Mouse (Mus musculus): Measurements from ENCODE around the gene Sart1. TPM values are rescaled to one million over a fixed set of nuclear protein-coding genes. Genes with fewer than 3 reads are reported as not detected.
"Not testable (repeated sequence)": the region's sequence is repeated elsewhere in the genome, so short reads cannot be mapped to it uniquely, and the experiment has no call there.

The Sart1 gene
- polyA plus RNA-seq, 1 experiment from 2014 or later = 72.5 TPM

DNA sequence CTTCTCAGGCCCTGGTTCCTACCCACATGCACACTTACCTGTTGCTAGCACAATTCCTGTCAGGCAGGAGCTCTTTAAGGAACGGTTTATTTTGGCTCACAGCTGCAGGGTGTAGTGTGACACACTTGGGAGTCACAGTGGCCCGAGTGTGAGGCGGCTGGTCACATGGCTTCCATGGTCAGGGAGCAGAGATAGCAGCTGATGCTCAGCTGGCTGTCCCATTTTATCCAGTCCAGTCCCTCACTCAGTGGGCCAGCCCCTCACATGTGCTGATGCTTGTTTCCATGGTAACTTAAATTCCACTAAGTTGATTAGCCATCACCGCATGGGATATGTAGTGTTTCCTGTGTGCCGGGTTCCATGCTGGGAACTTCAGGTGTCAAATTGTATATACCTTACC, 23.5 kb upstream of the Sart1 start:
- H3K4me1 ChIP-seq = peaks cover 21% of the 10 kb centered on the region
- H3K4me3 ChIP-seq = no peak overlapping the region
- H3K9me3 ChIP-seq (replicated peaks) = no peaks in the 10 kb centered on the region
- no peak overlapping the region for H3K4me2 ChIP-seq
- 74% methylated on average over 5 of the region's 5 CpGs for WGBS (ENCODE audit: insufficient replicate concordance)
- H3K9ac ChIP-seq = no peak overlapping the region
- no peak for ATAC-seq
- H3K27ac ChIP-seq = no peak overlapping the region
- 0 out of 2 replicates have a peak, but pooled peaks cover 7% of the 10 kb centered on the region for H3K36me3 ChIP-seq
- H3K27me3 ChIP-seq (replicated peaks) = no peaks in the 10 kb centered on the region

DNA sequence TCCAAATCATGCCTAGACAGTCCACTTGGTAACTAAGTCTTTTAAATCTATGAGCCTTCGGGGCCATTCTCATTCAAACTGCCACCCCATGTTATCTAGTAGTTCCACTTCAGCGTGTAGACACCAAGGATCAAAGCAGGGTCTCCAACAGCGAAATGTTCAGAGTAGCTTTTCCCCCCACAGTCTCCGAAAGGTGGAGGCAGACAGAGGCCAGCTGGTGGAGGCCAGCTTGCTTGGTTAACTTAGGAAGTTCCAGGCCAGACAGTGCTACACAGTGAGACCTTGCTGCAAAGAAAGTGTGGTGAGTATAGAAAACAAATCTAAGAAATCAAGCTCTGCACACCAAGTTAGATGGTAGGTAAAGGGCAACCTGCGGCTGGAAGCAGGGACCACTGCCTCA, 22.1 kb upstream of the Sart1 start:
- Histone ChIP-seq H3K4me2 (no peak overlapping the region), H3K9me3 (replicated peaks) (no peaks in the 10 kb centered on the region), H3K4me1 (peaks cover 25% of the 10 kb centered on the region), H3K4me3 (no peak overlapping the region), H3K27me3 (replicated peaks) (no peaks in the 10 kb centered on the region), H3K9ac (no peak overlapping the region), H3K27ac (no peak overlapping the region), H3K36me3 (0 out of 2 replicates have a peak, but pooled peaks cover 7% of the 10 kb centered on the region)
- WGBS (ENCODE audit: insufficient replicate concordance) = 80% methylated on average over 5 of the region's 5 CpGs
- ATAC-seq = no peak

DNA sequence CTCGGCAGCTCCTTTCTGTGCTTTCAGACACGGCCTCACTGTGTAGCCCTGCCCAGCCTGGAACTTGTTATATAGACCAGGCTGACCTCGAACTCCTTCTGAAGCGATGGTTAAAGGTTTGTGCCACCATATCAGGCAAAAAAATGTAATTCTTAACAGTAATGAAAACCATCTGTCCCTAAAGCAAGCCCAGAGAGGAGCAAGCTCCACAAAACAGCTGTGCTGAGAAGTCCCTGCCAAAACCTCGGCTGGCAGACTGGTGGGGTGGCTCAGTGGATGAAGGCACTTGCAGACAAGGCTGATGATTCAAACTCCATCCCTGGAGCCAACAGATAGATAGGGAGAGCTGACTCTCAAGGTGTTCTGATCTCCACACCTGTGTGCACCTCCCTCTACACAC, 20.6 kb upstream of the Sart1 start:
- Histone ChIP-seq H3K27me3 (replicated peaks) (no peaks in the 10 kb centered on the region), H3K9me3 (replicated peaks) (no peaks in the 10 kb centered on the region), H3K9ac (no peak overlapping the region), H3K4me2 (no peak overlapping the region), H3K27ac (peak overlapping the region; percentile 20; the same call in 1 of the 2 replicates), H3K36me3 (0 out of 2 replicates have a peak, but pooled peaks cover 7% of the 10 kb centered on the region), H3K4me1 (peaks cover 22% of the 10 kb centered on the region), H3K4me3 (no peak overlapping the region)
- no peak for ATAC-seq
- WGBS (ENCODE audit: insufficient replicate concordance) = 69% methylated on average over 5 of the region's 5 CpGs

DNA sequence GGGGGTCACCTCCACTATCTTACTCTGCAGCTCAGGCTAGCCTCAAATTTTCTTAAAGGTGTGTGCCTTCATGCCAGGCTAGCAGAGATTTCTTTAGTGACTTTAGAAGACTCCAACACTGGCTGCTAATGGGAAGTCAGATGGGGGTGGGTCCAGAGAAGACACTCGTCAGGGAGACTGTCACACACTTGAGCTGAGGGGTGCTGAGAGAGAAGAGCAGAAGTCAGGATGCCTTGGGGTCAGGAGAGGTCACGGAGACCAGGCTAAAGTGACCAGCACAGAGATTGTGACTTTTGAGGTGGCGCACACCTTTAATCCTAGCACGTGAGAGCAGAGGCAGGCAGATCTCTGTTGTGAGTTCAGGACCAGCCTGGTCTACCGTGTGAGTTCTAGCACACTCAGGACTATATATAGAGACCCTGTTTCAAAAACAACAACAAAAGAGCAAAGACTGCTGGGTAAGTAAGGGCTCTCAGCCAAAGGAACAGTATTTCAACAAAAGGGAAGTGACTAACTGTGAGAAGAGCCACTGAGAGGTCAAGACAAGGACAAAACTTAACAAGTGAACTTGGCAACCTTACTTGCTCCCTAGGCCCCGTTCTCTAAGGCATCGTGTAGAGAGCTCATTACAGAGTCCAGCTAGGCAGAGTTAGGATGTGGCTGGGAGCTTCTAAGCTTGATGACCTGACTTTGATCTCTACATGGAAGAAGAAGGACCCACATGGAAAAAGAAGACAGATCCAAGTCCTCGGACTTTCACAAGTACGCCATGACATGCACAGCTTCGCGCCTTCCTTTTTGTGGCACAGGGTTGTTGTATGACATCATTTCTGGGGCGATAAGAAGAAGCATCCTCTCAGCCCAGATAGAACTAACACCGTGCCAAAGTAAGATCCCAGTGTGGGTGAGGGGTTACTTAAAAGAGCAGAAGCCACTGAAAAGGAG, 19.8 kb upstream of the Sart1 start:
- Histone ChIP-seq H3K4me3 (peak overlapping the region; percentile 75), H3K9me3 (replicated peaks) (no peaks in the 10 kb centered on the region), H3K27ac (peak overlapping the region; percentile 52), H3K4me1 (peaks cover 22% of the 10 kb centered on the region), H3K4me2 (peak overlapping the region; percentile 78), H3K36me3 (0 out of 2 replicates have a peak, but pooled peaks cover 7% of the 10 kb centered on the region), H3K9ac (peak overlapping the region; percentile 90), H3K27me3 (replicated peaks) (no peaks in the 10 kb centered on the region)
- 80% methylated on average over 13 of the region's 13 CpGs for WGBS (ENCODE audit: insufficient replicate concordance)
- ATAC-seq = no peak

DNA sequence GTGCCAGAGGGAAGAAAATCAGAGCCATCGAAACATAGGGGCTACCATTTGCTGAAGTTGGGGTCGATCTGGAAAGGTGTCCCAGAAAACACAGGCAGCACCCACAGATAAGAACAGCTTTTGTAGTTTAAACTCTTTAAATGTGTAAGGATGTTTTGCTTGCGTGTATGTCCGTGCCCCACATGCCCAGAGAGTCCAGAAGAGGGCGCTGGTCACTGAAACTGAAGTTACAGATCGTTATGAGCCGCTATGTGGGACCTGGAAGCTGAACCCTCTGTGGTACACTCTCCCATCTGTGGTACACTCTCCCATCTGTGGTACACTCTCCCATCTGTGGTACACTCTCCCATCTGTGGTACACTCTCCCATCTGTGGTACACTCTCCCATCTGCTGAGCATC, 18.6 kb upstream of the Sart1 start:
- no peaks in the 10 kb centered on the region for H3K27me3 ChIP-seq (replicated peaks)
- peak overlapping the region; percentile 78 for H3K4me2 ChIP-seq
- peak overlapping the region; percentile 75 for H3K4me3 ChIP-seq
- peak overlapping the region; percentile 98 for H3K27ac ChIP-seq
- H3K4me1 ChIP-seq = peaks cover 22% of the 10 kb centered on the region
- peak; percentile 78 for ATAC-seq
- no peaks in the 10 kb centered on the region for H3K9me3 ChIP-seq (replicated peaks)
- WGBS (ENCODE audit: insufficient replicate concordance) = 7% methylated on average over 7 of the region's 7 CpGs
- H3K9ac ChIP-seq = peak overlapping the region; percentile 90
- H3K36me3 ChIP-seq = 0 out of 2 replicates have a peak, but pooled peaks cover 7% of the 10 kb centered on the region

DNA sequence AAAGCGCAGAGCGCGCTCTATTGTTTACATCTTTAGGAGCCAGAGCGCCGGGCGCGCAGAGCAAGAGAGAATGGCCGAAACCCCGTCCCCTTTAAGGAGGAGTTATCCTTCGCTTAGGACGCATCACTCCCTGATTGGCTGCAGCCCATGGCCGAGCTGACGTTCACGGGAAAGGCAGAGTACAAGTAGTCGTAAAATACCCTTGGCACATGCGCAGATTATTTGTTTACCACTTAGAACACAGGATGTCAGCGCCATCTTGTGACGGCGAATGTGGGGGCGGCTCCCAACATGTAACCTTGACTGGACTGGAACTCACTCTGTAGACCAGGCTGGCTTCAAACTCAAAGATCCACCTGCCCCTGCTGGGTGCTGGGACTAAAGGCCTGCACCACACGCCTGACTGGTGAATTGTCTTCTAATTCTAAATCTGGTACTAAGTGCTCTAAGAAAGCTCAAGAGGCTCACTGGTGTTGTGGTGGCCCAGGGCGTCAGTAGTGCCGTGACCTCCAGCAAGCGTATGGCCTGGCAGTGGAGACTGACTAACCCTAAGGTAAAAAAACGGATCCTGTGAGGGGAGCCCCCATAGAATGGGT, 18.1 kb upstream of the Sart1 start:
- peak overlapping the region; percentile 78 for H3K4me2 ChIP-seq
- H3K36me3 ChIP-seq; H3K27me3 ChIP-seq (replicated peaks); H3K9me3 ChIP-seq (replicated peaks): not testable (repeated sequence)
- peak overlapping the region; percentile 75 for H3K4me3 ChIP-seq
- ATAC-seq = peak; percentile 80
- WGBS (ENCODE audit: insufficient replicate concordance) = 13% methylated on average over 24 of the region's 25 CpGs
- peaks cover 22% of the 10 kb centered on the region for H3K4me1 ChIP-seq
- H3K27ac ChIP-seq = peak overlapping the region; percentile 98
- H3K9ac ChIP-seq = peak overlapping the region; percentile 90

DNA sequence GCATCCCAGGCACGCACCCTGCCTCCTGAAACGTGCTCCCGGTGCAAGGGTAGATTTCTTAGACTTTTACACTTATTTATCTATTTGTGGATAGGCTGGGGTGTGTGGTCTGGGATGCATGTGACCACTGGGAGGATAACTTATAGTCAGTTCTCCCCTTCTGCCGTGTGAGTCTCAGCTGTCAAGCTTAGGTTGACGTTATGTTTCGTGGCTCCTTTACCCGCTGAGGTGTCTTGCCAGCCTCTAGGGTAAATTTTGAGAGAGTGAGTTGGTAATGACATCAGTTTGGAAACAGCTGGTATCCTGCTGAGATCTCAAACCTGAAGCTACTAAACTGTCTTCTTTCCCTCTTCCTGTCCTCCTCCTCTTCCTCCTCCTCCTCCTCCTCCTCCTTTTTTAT, 17.4 kb upstream of the Sart1 start:
- Histone ChIP-seq H3K27me3 (replicated peaks) (no peaks in the 10 kb centered on the region), H3K9me3 (replicated peaks) (no peaks in the 10 kb centered on the region), H3K27ac (peak overlapping the region; percentile 78), H3K4me3 (peak overlapping the region; percentile 59), H3K4me1 (peaks cover 22% of the 10 kb centered on the region), H3K9ac (peak overlapping the region; percentile 73), H3K4me2 (peak overlapping the region; percentile 68), H3K36me3 (0 out of 2 replicates have a peak, but pooled peaks cover 7% of the 10 kb centered on the region)
- no peak; the same call in 1 of the 2 replicates for ATAC-seq
- WGBS (ENCODE audit: insufficient replicate concordance) = 18% methylated on average over 7 of the region's 7 CpGs

DNA sequence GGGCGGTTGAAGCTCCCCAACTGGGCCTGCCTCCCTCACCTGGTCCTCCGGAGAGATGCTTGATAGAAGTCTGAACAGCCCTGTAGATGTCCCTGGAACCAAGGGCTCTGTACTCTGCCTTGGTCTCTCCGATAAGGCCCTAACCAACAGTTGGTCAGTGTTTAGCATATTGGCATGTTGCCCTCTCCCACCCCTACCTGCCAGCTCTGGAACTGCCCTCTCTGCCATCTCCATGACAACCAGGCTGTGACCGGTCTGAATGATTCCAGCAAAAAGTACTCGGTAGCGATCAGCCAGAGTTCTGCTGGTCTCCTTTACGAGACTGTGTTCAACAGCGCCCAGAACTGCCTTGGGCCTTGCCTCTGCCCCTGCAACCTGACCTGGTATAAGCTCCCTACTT, 13.8 kb upstream of the Sart1 start, which contains the start of gene Tsga10ip:
TSS of gene Tsga10ip (minus strand) at position 234 of the 400 bp plus-strand sequence.
- Histone ChIP-seq H3K27me3 (replicated peaks) (no peaks in the 10 kb centered on the region), H3K4me2 (no peak within 1 kb of the TSS), H3K9me3 (replicated peaks) (no peaks in the 10 kb centered on the region), H3K4me3 (no peak within 1 kb of the TSS), H3K9ac (no peak within 1 kb of the TSS), H3K27ac (no peak within 1 kb of the TSS), H3K36me3 (no peaks in the 10 kb centered on the region), H3K4me1 (peaks cover 12% of the 10 kb centered on the region)
- WGBS (ENCODE audit: insufficient replicate concordance) = 80% methylated on average over 8 of the region's 8 CpGs
- no peak for ATAC-seq

DNA sequence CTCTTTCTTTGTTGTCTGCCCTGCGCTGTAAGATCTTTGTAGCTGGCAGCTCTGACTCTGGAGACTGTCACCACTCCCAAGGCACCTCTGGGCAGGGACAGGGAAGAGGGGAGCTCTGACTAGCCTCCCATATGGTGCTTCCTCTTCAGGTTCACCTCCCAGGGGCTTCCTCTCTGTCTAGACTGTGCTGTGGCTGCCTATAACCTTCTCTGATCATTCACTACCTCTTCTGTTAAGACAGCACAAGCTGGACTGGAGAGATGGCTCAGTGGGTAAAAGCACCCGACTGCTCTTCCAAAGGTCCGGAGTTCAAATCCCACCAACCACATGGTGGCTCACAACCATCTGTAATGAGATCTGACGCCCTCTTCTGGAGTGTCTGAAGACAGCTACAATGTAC, 12.6 kb upstream of the Sart1 start:
- not testable (repeated sequence) for H3K4me3 ChIP-seq; ATAC-seq; H3K27ac ChIP-seq; H3K27me3 ChIP-seq (replicated peaks); H3K4me2 ChIP-seq; H3K9me3 ChIP-seq (replicated peaks); H3K36me3 ChIP-seq; H3K9ac ChIP-seq
- WGBS (ENCODE audit: insufficient replicate concordance) = 48% methylated on average over 4 of the region's 4 CpGs
- H3K4me1 ChIP-seq = peaks cover 12% of the 10 kb centered on the region

DNA sequence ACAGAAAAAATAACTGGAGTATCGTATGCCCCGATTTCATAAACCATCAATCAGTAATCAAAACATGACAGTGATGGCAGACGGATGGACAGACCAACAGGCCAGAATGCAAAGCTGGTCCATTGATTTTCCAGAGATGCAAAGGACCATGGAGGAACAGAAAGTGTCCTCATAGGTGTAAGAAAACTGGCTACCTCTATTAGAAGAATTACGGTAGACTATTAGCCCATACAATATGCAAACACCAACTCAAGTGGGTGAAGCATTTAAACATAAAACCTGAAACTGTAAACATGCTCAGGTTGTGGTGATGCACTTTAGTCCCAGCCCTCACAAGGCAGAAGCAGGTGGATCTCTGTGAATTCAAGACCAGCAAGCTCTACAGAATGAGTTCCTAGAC, 6.9 kb upstream of the Sart1 start:
- Histone ChIP-seq H3K27me3 (replicated peaks) (no peaks in the 10 kb centered on the region), H3K36me3 (no peaks in the 10 kb centered on the region), H3K9me3 (replicated peaks) (no peaks in the 10 kb centered on the region), H3K27ac (no peak overlapping the region), H3K4me1 (peaks cover 10% of the 10 kb centered on the region), H3K4me3 (no peak overlapping the region), H3K4me2 (no peak overlapping the region), H3K9ac (no peak overlapping the region)
- no peak for ATAC-seq
- 65% methylated on average over 4 of the region's 4 CpGs for WGBS (ENCODE audit: insufficient replicate concordance)

DNA sequence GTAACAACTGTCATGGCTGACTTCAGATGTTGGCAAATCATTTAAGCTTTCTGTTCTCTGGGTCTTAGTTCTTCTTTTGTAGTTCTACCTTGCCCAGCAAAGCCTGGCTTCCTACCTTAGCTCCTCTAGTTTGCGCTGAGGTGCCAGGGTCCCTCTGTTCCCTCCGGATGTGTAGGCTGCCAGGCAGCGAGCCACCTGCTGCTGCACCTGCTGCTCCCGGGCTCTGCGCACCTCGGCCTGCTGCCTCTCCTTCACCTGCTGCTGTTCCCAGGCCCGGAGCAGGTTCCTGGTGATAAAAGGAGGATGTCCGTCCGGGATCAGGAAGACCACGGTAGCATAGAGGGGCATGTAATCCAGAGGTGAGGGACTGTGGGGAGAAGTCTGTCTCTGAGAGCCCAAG, 5.7 kb upstream of the Sart1 start:
- Histone ChIP-seq H3K27me3 (replicated peaks) (no peaks in the 10 kb centered on the region), H3K4me3 (no peak overlapping the region), H3K36me3 (no peaks in the 10 kb centered on the region), H3K9me3 (replicated peaks) (no peaks in the 10 kb centered on the region), H3K9ac (no peak overlapping the region), H3K4me1 (peaks cover 17% of the 10 kb centered on the region), H3K4me2 (no peak overlapping the region), H3K27ac (no peak overlapping the region)
- no peak for ATAC-seq
- 66% methylated on average over 10 of the region's 10 CpGs for WGBS (ENCODE audit: insufficient replicate concordance)

DNA sequence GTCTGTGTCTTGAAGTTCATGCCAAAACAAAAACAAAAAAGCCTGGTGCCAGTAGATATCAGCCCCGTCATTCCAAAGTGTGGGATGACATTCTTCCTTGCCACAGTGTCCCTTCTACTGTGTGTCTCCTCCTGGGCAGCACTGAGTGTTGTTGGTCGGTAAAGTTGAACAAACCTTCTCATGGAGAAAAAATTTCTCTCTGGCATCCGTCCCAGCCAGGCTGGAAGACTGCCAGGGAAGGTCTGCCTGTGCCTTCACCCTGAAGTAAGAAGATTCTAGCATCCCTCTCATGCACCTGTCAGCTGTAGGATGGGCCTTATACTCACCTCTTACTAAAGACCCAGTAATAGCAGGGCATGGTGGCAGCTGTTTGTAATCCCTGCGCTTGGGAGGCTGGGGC, 4.4 kb upstream of the Sart1 start:
- no peak overlapping the region for H3K9ac ChIP-seq
- H3K4me2 ChIP-seq = no peak overlapping the region
- no peaks in the 10 kb centered on the region for H3K9me3 ChIP-seq (replicated peaks)
- WGBS (ENCODE audit: insufficient replicate concordance) = 70% methylated on average over 4 of the region's 4 CpGs
- H3K36me3 ChIP-seq = no peaks in the 10 kb centered on the region
- no peaks in the 10 kb centered on the region for H3K27me3 ChIP-seq (replicated peaks)
- no peak overlapping the region for H3K27ac ChIP-seq
- ATAC-seq = no peak
- peaks cover 21% of the 10 kb centered on the region for H3K4me1 ChIP-seq
- no peak overlapping the region for H3K4me3 ChIP-seq

All from liver, embryonic 12.5 days (tissue).